Mouse (Mus musculus) G1E (cell line): Measurements from ENCODE around the gene Clybl.

Experiments used
- CTCF ChIP-seq: IDR thresholded peaks from 2 replicates; pipeline ENCODE4 v1.5.1; 2012; ENCODE audit warnings: low read depth, low read length, inconsistent platforms, mixed read lengths
- GATA1 ChIP-seq: IDR thresholded peaks from 2 replicates; pipeline ENCODE4 v1.6.1; 2012; ENCODE audit warnings: borderline replicate concordance, low read length, inconsistent platforms, mixed read lengths
- GATA2 ChIP-seq: IDR thresholded peaks from 2 replicates; pipeline ENCODE4 v1.6.1; 2012; ENCODE audit warnings: low read depth, low read length, inconsistent platforms, borderline replicate concordance
- POLR2AphosphoS5 ChIP-seq: IDR thresholded peaks from 2 replicates; pipeline ENCODE4 v1.6.1; 2012; ENCODE audit warnings: low read depth, low read length, inconsistent platforms; ENCODE audit not compliant: insufficient replicate concordance
- TAL1 ChIP-seq: conservative IDR thresholded peaks from 2 replicates; pipeline ENCODE4 v1.6.1; 2012; ENCODE audit warnings: low read depth, low read length, inconsistent platforms, mixed read lengths

GRCm38 (mm10) chr14:122405897-122406540 lies 224.5 kb downstream of the Clybl start:
- TF ChIP-seq CTCF (no peak), GATA1 (no peak), GATA2 (no peak), TAL1 (no peak), POLR2AphosphoS5 (no peak)
